Mouse (Mus musculus) Patski (cell line): ENCODE measurements around the gene Dhx58. TPM values are rescaled to one million over a fixed set of nuclear protein-coding genes. Genes with fewer than 3 reads are reported as not detected.

Experiments used
- ATAC-seq: fragments of 100-300 bp; one replicate; pipeline ENCODE4 v1.8.0; 2021
- CTCF ChIA-PET: fragments of 350-600 bp; sonication (Branson Sonifier 250); formaldehyde crosslinking; loops from one replicate; lab custom pipeline; 2022; ENCODE audit warnings: inconsistent platforms; lab: Charles Lee
- POLR2A ChIA-PET: fragments of 350-600 bp; sonication (Branson Sonifier 250); formaldehyde crosslinking; loops from one replicate; lab custom pipeline; 2022; ENCODE audit warnings: antibody characterized with exemption, inconsistent platforms; lab: Charles Lee
- DNase-seq: peaks from one replicate; pipeline ENCODE4 v3.0.0-alpha.2; 2011; ENCODE audit warnings: low read depth, low spot score
- H3K27me3 ChIP-seq: fragments of 371-371 bp; one replicate; pipeline ENCODE4 v1.5.1; 2021
- CTCF ChIP-seq: fragments of 100-300 bp; IDR thresholded peaks from one replicate; pipeline ENCODE4 v1.5.1; 2021
- in situ Hi-C: fragments of 300-500 bp; cut with MboI; formaldehyde crosslinking; loops from 3 replicates; pipeline ENCODE4 v1.11.1; 2018; ENCODE audit warnings: low pct_unique_long_range_greater_than_20kb, mixed read lengths
- polyA plus RNA-seq: library from polyadenylated mRNA; unstranded; gene quantifications from one replicate; pipeline ENCODE4 v1.2.3, GENCODE M21; 2021

Gene Dhx58
- polyA plus RNA-seq, 1 experiment from 2014 or later: 1.5 TPM

- POLR2A ChIA-PET: interaction anchor here (0.7 kb wide), 1 partner anchor 55 kb away, joined by 3 read pairs; no protein-coding TSS in a partner anchor
- in situ Hi-C loops: no loop called here
- ATAC-seq (no peak), DNase-seq (no peak)
- no peak for TF ChIP-seq CTCF
- no peaks in the 10 kb centered on the region for H3K27me3 ChIP-seq
- CTCF ChIA-PET: no interaction called here
Observed at GRCm38 (mm10) chr11:100737105-100737733, 33.1 kb upstream of the Dhx58 start.

GRCm38 (mm10) chr11:100736746-100737080, 32.6 kb upstream of the Dhx58 start:
- DNase-seq: no peak
- ATAC-seq: no peak
- ChIA-PET POLR2A (interaction anchor here (0.7 kb wide), 2 partner anchors 20 to 56 kb away, joined by 3 to 4 read pairs; no protein-coding TSS in a partner anchor), CTCF (no interaction called here)
- no peak for TF ChIP-seq CTCF
- in situ Hi-C loops: no loop called here
- no peaks in the 10 kb centered on the region for H3K27me3 ChIP-seq

GRCm38 (mm10) chr11:100735954-100736745, 32.1 kb upstream of the Dhx58 start:
- DNase-seq (no peak), ATAC-seq (no peak)
- no peaks in the 10 kb centered on the region for H3K27me3 ChIP-seq
- ChIA-PET POLR2A (interaction anchor here (0.7 kb wide), 1 partner anchor 19 kb away, joined by 4 read pairs; no protein-coding TSS in a partner anchor), CTCF (no interaction called here)
- no peak for TF ChIP-seq CTCF
- in situ Hi-C loops: no loop called here

GRCm38 (mm10) chr11:100735134-100735865, 31.2 kb upstream of the Dhx58 start:
- in situ Hi-C loops: no loop called here
- no peak for DNase-seq
- TF ChIP-seq CTCF: no peak
- ATAC-seq: no peak
- ChIA-PET CTCF (no interaction called here), POLR2A (no interaction called here)
- no peaks in the 10 kb centered on the region for H3K27me3 ChIP-seq

- in situ Hi-C loops: no loop called here
- DNase-seq (no peak), ATAC-seq (no peak)
- no peaks in the 10 kb centered on the region for H3K27me3 ChIP-seq
- POLR2A ChIA-PET: interaction anchor here (0.6 kb wide), 2 partner anchors 81 to 114 kb away, joined by 3 to 4 read pairs; no protein-coding TSS in a partner anchor
- TF ChIP-seq CTCF: no peak
- CTCF ChIA-PET: interaction anchor here (1.2 kb wide), 1 partner anchor 16 kb away, joined by 5 read pairs; no protein-coding TSS in a partner anchor
Observed at GRCm38 (mm10) chr11:100730477-100731205, 26.6 kb upstream of the Dhx58 start.

- DNase-seq: no peak
- TF ChIP-seq CTCF: no peak
- CTCF ChIA-PET: interaction anchor here (1.2 kb wide), 1 partner anchor 16 kb away, joined by 5 read pairs; no protein-coding TSS in a partner anchor
Observed at GRCm38 (mm10) chr11:100729976-100730375, 25.9 kb upstream of the Dhx58 start.

GRCm38 (mm10) chr11:100728601-100729000, 24.5 kb upstream of the Dhx58 start:
- CTCF ChIA-PET: no interaction called here
- ATAC-seq: no peak
- in situ Hi-C loops: no loop called here

More at GRCm38 (mm10) chr11:100729976-100730375, 25.9 kb upstream of the Dhx58 start:
- no peaks in the 10 kb centered on the region for H3K27me3 ChIP-seq
- no peak for ATAC-seq
- in situ Hi-C loops: no loop called here
- POLR2A ChIA-PET: no interaction called here

GRCm38 (mm10) chr11:100727201-100727600, 23.1 kb upstream of the Dhx58 start:
- ChIA-PET CTCF (no interaction called here), POLR2A (no interaction called here)
- no peak for DNase-seq
- TF ChIP-seq CTCF: no peak
- in situ Hi-C loops: no loop called here
- no peaks in the 10 kb centered on the region for H3K27me3 ChIP-seq
- ATAC-seq: no peak

More at GRCm38 (mm10) chr11:100728601-100729000, 24.5 kb upstream of the Dhx58 start:
- POLR2A ChIA-PET: no interaction called here
- no peak for TF ChIP-seq CTCF
- H3K27me3 ChIP-seq: no peaks in the 10 kb centered on the region
- DNase-seq: no peak

GRCm38 (mm10) chr11:100724919-100725512, 20.9 kb upstream of the Dhx58 start:
- DNase-seq (no peak), ATAC-seq (no peak)
- TF ChIP-seq CTCF: no peak
- no peaks in the 10 kb centered on the region for H3K27me3 ChIP-seq
- CTCF ChIA-PET: interaction anchor here (1.4 kb wide), 1 partner anchor 10 kb away, joined by 4 read pairs; no protein-coding TSS in a partner anchor
- POLR2A ChIA-PET: no interaction called here
- in situ Hi-C loops: no loop called here
